Mouse (Mus musculus) granulocyte monocyte progenitor cell, adult 5-6 weeks (primary cell): ENCODE measurements around the gene Zfp446. TPM values are rescaled to one million over a fixed set of nuclear protein-coding genes. Genes with fewer than 3 reads are reported as not detected.
A peak's percentile ranks its signal among the peaks of the same experiment; 100 is the strongest.
"Not testable (repeated sequence)": the region's sequence is repeated elsewhere in the genome, so short reads cannot be mapped to it uniquely, and the experiment has no call there.

Source experiments
- ATAC-seq: replicated peaks from 2 replicates; pipeline ENCODE4 v1.8.0; 2016; ENCODE audit warnings: mild to moderate bottlenecking, moderate TSS enrichment, inconsistent platforms; ENCODE audit not compliant: poor library complexity, severe bottlenecking
- total RNA-seq, 2 experiments: library from RNA; stranded (forward) in 1 of 2; stranded (reverse) in 1 of 2; fragments of 200-712, 200-1000 nt in 1 of 2; fragments of >200 nt in 1 of 2; fragmentation: Nextera tagmentation in 1 of 2; gene quantifications; 2 replicates each; pipeline ENCODE4 v1.2.3; 2014 to 2017

Gene Zfp446
- total RNA-seq (2014; fragmentation: Nextera tagmentation) (5.4 and 9.5 TPM in 2 replicates), total RNA-seq (2017) (3.0 and 4.0 TPM in 2 replicates)

- peak; percentile 92 for ATAC-seq
Observed at GRCm38 (mm10) chr7:12977682-12978389, at the start of gene Zfp446. TSS of gene Zfp446 (plus strand) at chr7:12977848.

- ATAC-seq: no peak
Observed at GRCm38 (mm10) chr7:12933615-12934140, 44.0 kb upstream of the Zfp446 start.

GRCm38 (mm10) chr7:12934808-12935207 lies 42.8 kb upstream of the Zfp446 start:
- ATAC-seq: no peak

GRCm38 (mm10) chr7:12937254-12937803 lies 40.3 kb upstream of the Zfp446 start:
- not testable (repeated sequence) for ATAC-seq

DNA sequence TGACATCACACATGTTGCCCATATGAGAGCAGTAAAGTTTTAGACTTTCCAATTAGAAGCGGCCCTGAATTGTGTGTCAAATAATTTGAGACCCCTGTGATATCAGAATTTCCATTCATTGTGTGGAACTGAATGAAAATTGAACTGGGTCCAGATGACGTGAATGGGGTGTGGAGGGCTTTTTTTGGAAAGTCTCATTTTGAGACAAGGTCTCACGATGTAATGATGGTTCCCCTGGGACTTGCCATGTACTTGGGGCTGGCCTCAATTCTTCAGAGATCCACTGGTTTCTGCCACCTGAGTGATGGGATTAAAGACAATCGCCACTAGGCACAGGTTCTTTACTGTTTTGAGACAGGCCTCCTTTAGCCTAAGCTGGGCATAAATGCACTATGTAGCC lies 37.0 kb upstream of the Zfp446 start:
- ATAC-seq: no peak

DNA sequence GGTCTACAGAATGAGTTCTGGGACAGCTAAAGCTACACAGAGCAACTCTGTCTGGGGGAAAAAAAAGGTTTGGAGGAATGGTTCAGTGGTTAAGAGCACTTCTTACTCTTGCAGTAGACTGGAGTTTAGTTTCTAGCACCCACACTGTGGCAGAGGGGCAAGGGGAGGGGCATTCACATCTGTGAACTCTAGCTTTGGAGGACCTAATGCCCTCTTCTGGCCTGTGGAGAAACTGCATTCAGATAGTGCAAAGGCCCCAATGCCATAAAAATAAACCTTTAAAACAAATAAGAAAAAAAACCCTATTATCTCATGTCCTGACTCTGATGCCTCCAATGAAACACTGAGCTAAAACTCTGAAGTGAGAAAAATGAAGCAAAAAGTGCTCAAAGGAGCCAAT lies 34.2 kb upstream of the Zfp446 start:
- ATAC-seq: peak; percentile 96

GRCm38 (mm10) chr7:12949032-12949871 lies 28.4 kb upstream of the Zfp446 start:
- peak; percentile 93 for ATAC-seq

- ATAC-seq: no peak
Observed at GRCm38 (mm10) chr7:12949872-12950229, 27.8 kb upstream of the Zfp446 start.

- peak; percentile 62 for ATAC-seq
Observed at GRCm38 (mm10) chr7:12954896-12955295, 22.8 kb upstream of the Zfp446 start.

- ATAC-seq: 0 out of 2 replicates have a peak, but pooled peaks have one; percentile 15
Observed at GRCm38 (mm10) chr7:12957511-12957910, 20.1 kb upstream of the Zfp446 start.

- ATAC-seq: no peak
Observed at GRCm38 (mm10) chr7:12958948-12959347, 18.7 kb upstream of the Zfp446 start.

GRCm38 (mm10) chr7:12959718-12960117 lies 17.9 kb upstream of the Zfp446 start:
- no peak for ATAC-seq

DNA sequence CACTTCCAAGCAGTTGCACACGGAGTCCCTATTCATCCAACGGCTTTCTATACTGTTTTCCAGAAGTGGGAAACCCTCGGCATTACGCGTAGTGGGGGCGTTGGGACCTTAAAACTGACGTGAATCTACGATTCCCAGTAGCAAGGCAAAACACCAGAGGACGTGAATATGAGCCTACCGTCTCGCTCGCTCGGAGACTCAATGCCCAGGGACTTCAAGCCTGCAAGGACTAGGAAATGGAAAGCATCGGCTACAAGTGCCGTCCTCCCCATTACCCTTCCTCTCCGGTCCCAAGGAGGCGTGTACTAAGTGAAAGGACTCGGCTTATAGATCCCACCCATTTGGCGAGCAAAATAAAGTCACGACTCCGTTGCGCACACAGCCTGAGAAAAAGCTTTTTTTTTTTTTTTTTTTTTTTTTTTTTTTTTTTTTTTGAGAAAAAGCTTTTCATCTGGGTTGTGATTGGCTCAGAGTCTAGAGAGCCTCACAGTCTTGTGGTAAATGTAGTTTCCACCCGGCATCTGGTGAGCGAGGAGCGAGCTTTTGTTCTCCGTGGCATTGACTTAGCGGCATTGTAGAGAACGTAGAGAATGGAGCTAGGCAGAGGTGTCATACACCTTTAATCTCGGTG lies 16.0 kb upstream of the Zfp446 start:
- ATAC-seq: peak; percentile 62

GRCm38 (mm10) chr7:12965678-12966091 lies 12.0 kb upstream of the Zfp446 start, which contains the start of gene Zfp324:
TSS of gene Zfp324 (plus strand) at chr7:12965838.
- ATAC-seq: peak; percentile 83

GRCm38 (mm10) chr7:12966104-12966845 lies 11.4 kb upstream of the Zfp446 start:
- ATAC-seq: peak; percentile 37

DNA sequence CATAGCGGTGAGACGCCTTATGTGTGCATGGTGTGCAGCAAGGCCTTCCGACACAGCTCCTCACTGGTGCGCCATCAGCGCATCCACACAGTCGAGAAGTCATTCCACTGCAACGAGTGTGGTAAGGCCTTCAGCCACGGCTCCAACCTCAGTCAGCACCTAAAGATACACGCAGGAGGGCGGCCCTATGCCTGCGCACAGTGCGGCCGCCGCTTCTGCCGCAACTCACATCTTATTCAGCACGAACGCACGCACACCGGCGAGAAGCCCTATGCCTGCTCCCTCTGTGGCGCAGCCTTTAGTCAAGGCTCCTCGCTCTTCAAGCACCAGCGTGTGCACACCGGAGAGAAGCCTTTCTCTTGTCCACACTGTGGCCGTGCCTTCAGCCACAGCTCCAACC lies 6.7 kb upstream of the Zfp446 start:
- ATAC-seq: no peak

GRCm38 (mm10) chr7:12978931-12979722 lies 1.5 kb downstream of the Zfp446 start:
- ATAC-seq: no peak

DNA sequence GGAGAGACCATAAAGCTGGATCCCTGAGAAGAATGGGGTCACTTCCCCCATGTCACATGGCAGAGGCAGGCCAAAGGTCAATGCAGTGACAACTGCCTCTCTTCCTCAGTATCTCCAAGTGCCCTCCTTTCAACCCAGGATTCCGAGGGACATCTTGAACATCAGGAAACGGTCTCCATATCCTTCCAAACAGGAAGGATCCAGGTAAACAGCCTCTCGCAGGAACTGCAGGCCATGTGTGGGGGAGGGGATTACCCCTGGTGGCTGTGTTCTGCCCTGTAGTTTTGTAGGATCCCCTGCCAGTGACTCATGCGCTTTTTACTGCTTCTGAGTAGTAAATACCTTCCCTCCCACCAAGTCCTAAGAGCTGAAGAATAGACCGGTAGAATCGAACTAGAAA lies 2.1 kb downstream of the Zfp446 start:
- ATAC-seq: no peak

DNA sequence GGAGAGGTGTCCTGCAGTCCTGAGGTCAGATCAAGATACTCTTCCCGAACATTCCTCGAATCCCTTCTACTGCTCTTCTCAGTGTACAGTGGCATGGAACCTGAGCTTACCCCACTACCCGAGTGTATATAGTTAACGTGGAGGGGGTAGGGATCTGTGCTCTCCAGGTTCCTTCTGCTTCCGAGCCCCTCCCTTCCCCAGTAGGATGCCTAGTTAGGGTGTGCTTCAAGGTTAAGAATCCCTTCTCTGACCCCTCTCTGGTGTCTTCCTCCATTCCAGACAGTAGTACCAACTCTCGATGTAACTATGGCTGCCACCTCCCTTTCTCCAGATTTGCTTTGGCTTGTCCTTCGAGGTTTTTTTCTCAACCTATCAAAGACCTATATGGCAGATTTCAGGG lies 2.6 kb downstream of the Zfp446 start:
- no peak for ATAC-seq
